Mouse (Mus musculus) kidney, adult 10 weeks (tissue): ENCODE data around the gene Rgs11. TPM values are rescaled to one million over a fixed set of nuclear protein-coding genes. Genes with fewer than 3 reads are reported as not detected.

Experiments
- polyA plus RNA-seq: library from polyadenylated mRNA; stranded (reverse); fragments of 350-450 nt; fragmentation: Illumina TruSeq; extraction: RNeasy Lipid Tissue Mini Kit (QIAGEN cat#74804); gene quantifications from one replicate; pipeline ENCODE4 v1.2.3, GENCODE M21; 2014; ENCODE audit warnings: low read depth, low replicate concordance

The Rgs11 gene
- polyA plus RNA-seq, result 0.53 TPM

GRCm38 (mm10) chr17:26202737-26203136 is at the start of gene Rgs11:
Gene Rgs11, plus strand, starts transcription at chr17:26202951.

GRCm38 (mm10) chr17:26198892-26199291 is 3.9 kb upstream of the Rgs11 start, which contains the start of gene Pdia2:
Gene Pdia2, minus strand, starts transcription at chr17:26199087.

GRCm38 (mm10) chr17:26207686-26208085 is 4.9 kb downstream of the Rgs11 start, which contains the start of gene Arhgdig:
Gene Arhgdig, minus strand, starts transcription at chr17:26207786.

GRCm38 (mm10) chr17:26244101-26244841 is 41.5 kb downstream of the Rgs11 start, which contains the start of gene Fam234a:
Gene Fam234a, minus strand, starts transcription at chr17:26244242.

GRCm38 (mm10) chr17:26252539-26253251 is 49.9 kb downstream of the Rgs11 start, which contains the start of gene Luc7l:
Gene Luc7l, plus strand, starts transcription at chr17:26252896.

Other genes with a start within 250 kb of the Rgs11 start
- 0.69 TPM for gene Capn15, start 217.2 kb upstream of the Rgs11 start, polyA plus RNA-seq
- gene Rab11fip3, start 133.4 kb upstream of the Rgs11 start, polyA plus RNA-seq, result 25.0 TPM
- 51.9 TPM for gene Decr2, start 112.6 kb upstream of the Rgs11 start, polyA plus RNA-seq
- gene Nme4, start 107.3 kb upstream of the Rgs11 start, polyA plus RNA-seq, result 0.85 TPM
- 19.8 TPM for gene Tmem8, start 89.7 kb upstream of the Rgs11 start, polyA plus RNA-seq
- gene Mrpl28, start 79.5 kb upstream of the Rgs11 start, polyA plus RNA-seq, result 10.4 TPM
- gene Axin1, start 64.3 kb upstream of the Rgs11 start, polyA plus RNA-seq, result 20.0 TPM
- gene Pdia2, start 3.9 kb upstream of the Rgs11 start, polyA plus RNA-seq, result not detected
- gene Arhgdig, start 4.8 kb downstream of the Rgs11 start, polyA plus RNA-seq, result not detected
- gene Fam234a, start 41.3 kb downstream of the Rgs11 start, polyA plus RNA-seq, result 30.6 TPM
- gene Luc7l, start 49.9 kb downstream of the Rgs11 start, polyA plus RNA-seq, result 35.5 TPM
- 2.2 TPM for gene Neurl1b, start 211.9 kb downstream of the Rgs11 start, polyA plus RNA-seq